Mouse (Mus musculus) brain, embryonic 18.5 days (tissue): ENCODE data around the gene Gpt2.

Experiments used
- DNase-seq: peaks from one replicate; pipeline ENCODE4 v3.0.0-alpha.2; 2012; ENCODE audit warnings: low read depth, low spot score

Gpt2 gene

GRCm38 (mm10) chr8:85492125-85492875 is at the start of gene Gpt2:
TSS of gene Gpt2 (plus strand) at chr8:85492576.
- DNase-seq = peak; percentile 91

DNA sequence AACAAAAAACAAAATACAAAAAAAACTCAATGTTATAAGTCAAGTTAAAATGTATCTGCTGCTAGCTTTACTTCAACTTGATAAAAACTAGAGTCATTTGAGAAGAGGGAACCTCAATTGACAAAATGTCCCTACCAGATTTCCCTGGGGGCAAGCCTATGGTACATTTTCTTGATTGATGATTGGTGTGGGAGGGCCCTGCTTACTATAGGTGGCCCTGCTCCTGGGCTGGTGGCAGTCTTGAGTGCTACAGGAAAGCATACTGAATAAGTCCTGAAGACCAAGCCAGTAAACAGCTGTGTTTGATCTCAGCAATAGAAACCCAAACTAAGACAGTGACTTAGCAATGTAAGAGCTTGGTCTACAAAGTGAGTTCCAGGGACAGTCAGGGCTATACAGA is 48.3 kb upstream of the Gpt2 start:
- DNase-seq = no peak

DNA sequence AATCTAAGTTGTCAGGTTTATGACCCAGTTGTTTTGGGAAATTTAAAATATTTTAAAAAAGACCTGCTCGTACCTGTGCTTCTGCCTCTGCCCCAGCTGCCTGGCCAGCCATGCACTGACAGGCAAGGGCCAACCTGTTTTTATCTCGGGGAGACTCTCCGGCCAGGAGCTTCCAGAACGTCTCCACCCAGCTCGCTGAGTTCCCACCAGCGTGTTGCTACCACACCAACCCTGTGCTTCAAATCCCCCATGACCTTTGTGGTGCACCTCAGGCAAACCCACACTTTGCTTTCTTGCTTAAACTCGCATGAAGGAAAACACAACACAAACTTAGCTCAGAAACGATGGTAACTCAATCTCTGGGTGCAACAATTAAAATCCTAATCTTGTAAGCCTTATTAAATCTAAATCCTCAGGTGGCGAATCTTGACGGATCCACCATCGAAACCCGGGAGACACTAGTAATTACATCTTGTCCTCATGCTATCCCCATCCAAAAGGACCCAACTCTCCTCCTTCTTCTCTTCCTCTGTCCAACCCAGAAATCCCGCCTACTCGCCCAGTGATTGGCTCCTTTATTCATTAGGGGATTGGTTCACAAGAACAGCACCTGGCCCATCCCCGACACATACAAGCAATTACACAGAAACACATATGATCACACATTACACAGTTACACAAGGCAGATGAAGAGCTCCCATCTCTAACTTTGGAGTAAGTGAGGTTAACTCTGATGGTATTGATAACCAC is 46.3 kb upstream of the Gpt2 start:
- DNase-seq = no peak

- no peak for DNase-seq
Observed at GRCm38 (mm10) chr8:85450335-85450734, 42.0 kb upstream of the Gpt2 start.

GRCm38 (mm10) chr8:85452328-85452727 is 40.0 kb upstream of the Gpt2 start:
- no peak for DNase-seq

DNA sequence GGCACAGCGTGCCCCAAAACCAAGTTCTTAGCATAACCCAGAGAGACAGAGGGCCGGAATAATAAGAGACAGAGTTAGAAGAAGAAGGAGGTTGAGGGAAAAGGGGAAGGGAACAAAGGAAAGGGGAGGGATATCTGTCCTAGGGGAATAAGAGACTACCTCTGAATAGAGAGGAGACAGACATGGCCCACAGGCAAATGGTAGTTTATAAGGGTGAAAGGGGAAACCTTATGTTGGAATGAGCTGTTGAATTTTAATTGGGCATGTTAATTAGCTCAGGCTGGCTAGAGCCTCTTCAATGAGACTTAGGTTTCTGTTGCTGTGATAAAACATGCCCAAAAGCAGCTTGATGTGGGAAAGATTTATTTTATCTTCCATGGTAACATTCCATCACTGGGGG is 39.1 kb upstream of the Gpt2 start:
- DNase-seq = no peak

GRCm38 (mm10) chr8:85454750-85455149 is 37.6 kb upstream of the Gpt2 start:
- no peak for DNase-seq

DNA sequence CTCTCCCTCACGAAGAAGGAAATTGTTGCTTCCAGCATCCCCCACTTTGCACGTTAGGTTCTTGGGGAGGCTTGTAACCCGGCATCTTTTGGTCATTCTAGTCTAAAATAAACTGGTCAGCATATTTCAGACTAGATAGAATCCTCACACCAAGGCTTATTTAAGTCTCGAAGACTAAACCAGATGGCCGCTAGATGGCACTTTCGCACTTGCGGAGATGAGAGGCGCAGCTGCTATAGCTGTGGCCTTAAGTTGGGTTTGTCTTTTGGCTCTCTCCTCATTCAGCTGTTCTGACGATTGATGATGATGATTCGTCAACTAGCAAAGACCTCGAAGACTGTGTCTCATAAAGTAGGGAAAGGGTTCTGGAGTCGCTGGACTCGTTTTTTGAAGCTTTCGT is 35.8 kb upstream of the Gpt2 start:
- DNase-seq = peak; percentile 67

GRCm38 (mm10) chr8:85459582-85459981 is 32.8 kb upstream of the Gpt2 start:
- DNase-seq = no peak

DNA sequence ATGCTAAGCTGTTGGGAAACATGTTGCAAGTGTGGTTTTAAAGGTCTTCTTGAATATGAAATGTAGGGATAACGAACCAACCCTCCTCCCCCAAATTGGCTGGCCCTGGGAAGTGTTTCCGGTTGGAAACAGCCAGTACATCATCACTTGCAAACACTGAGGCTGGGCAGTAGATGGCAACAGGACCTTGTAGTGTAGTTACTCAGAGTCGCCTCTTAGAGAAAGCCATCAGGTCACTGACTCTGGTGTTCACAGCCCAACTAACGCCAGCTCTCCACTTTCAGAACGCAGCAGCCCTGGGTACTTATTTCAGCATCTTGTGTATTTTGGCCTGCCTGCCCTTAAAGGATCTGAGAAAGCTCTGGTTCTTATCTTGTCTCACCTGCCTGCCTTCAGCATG is 31.6 kb upstream of the Gpt2 start:
- no peak for DNase-seq

- DNase-seq = no peak
Observed at GRCm38 (mm10) chr8:85461377-85461776, 31.0 kb upstream of the Gpt2 start.

DNA sequence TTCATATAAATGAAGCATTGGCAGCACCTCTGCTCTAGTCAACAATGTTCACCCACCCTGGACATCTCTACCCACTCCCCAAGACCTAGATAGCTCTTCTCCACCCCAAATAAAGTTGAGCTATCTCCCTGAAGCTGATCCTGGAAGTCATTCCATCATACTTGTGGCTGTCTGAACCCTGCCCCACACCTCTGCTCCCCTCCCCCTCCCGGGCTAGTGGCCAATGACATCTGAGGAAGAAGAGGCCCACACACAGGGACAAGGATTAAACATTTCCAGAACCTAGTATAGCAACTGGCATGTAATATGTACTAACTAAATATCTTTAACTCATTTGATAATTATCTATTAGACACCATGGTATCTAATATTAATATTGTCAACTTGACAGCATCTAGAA is 29.9 kb upstream of the Gpt2 start:
- DNase-seq = no peak

- DNase-seq = no peak
Observed at GRCm38 (mm10) chr8:85464316-85464715, 28.1 kb upstream of the Gpt2 start.

DNA sequence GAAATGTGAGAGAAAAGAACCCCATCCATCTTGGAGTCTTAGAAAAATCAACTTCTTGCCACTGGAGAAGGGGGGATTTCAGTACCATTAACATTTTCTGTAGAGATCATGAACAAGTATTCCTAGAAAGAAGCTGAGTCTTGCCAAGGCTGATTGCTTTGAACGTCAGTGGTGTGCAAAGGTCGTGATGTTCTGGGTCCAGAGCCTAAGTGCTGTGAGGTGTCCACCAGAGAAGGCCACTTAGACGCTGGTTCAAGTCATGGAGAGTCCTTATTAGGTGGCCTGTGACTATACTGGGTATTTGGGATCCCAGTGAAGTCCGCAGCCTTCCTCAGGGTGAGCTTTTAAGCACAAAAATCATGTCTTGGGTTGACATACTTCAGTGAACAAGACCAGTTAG is 26.3 kb upstream of the Gpt2 start:
- no peak for DNase-seq

DNA sequence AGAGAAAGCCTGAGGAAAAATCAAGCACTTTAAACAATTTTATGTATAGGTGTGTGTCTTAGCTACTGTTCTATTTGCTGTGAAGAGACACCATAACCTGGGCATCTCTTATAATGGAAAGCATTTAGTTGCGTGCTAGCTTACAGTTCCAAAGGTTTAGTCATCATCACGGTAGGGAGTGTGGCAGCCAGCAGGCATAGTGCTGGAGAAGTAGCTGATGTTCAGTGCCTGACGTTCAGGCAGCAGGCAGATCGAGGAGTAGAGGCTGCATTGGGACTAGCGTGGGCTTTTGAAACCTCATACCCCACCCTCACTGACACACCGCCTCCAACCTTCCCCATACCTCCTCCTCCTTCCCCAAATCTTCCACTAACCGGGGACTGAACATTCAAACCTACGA is 21.6 kb upstream of the Gpt2 start:
- no peak for DNase-seq

DNA sequence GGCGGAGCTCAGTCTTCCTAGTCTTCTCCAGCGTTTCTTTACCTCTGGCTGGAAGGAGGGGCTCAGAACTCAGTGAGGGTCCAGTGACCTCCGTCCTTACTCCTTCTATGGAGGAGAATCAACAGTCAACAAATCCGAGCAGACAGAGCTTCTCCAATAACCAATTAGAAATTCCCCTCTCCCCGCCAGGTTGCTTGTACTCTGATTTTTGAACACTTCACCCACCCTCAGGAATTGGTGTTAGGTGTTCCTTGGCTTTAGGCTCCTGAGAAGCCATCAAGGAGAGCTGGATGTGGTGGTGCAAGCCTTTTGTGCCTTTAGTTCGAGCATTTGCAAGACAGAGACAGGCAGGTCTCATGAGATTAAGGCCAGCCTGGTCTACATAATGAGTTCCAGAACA is 19.6 kb upstream of the Gpt2 start:
- no peak for DNase-seq

GRCm38 (mm10) chr8:85473246-85473645 is 19.1 kb upstream of the Gpt2 start:
- DNase-seq = no peak

DNA sequence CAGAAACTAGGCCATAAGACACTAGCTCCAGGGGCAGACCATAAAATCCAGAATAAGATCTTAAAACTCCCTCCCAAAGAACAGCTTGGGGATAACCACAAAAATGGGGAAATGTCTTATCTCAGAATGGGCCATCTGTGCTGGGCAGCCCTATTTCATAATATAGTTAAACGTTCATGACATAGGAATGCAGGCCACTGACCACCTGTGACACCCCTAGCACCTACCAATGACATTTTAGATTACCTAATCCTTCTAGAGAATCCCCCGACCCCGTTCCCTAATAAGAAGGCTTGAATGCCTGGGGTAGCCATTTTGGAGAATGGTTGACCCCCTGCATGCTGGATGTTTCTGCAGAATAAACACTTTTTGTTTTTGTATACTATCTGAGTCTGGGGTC is 17.5 kb upstream of the Gpt2 start:
- no peak for DNase-seq

DNA sequence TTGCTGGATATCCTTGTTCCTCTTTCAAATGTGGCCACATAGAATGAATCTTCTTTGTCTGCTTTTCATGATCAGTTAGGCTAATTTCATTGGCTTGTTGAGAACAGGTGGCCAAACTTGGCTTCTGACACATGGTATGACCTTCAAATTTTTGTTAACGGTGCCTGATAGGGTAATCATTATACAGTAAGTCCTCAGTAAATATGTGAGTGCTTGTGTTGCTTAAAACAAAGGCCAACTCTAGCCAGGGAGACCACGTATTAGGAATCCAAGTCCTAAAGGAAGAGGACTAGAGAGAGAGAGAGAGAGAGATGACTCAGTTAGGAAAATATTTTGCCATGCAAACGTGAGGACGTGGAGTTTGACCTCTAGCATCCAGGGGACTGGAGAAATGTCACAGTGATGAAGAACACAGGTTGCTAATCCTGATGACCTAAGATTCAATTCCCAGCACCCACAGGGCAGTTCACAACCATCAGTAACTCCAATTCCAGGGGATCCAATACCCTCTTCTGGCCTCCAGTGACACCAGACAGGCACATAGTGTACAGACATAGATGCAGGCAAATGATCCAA is 15.3 kb upstream of the Gpt2 start:
- no peak for DNase-seq

DNA sequence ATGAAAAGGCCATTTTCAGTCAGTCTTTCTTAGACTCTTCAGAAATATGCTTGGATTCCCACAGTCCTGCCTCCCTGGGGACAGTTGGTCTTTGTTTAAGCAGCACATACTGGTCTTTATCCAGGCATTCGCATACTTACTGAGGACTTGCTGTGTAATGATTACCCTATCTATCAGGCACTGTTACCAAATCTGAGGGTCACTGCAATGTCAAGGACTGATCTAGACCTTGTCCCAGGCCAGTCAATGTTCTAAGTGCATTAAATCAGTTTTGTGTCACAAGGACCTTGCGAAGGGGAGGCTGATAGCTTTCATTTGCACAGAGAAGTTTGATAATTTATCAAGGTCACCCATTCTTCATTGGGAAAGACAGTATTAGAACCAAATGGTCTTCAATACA is 14.0 kb upstream of the Gpt2 start:
- no peak for DNase-seq

GRCm38 (mm10) chr8:85479710-85480109 is 12.7 kb upstream of the Gpt2 start:
- DNase-seq = no peak

DNA sequence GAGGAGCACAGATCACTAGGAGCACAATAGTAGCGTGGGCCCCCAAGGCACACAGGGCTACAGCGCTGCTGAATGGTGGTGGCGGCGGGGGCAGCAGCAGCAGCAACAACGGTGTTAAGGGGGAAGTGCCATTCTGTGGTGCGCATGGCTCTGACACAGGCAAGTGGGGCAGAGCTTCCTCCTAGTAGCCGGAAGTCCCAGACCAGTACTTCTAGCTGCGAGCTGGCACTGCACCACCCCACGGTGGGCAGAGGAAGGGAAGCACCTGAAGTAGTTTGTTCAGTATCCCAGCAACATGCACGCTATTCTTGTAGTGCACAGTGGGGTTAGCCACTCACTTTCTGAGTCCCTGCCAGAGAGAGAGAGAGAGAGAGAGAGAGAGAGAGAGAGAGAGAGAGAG is 10.5 kb upstream of the Gpt2 start:
- DNase-seq = no peak

- DNase-seq = no peak
Observed at GRCm38 (mm10) chr8:85482427-85482826, 9.9 kb upstream of the Gpt2 start.
